Mouse (Mus musculus) neural tube, embryonic 15.5 days (tissue): ENCODE measurements around the gene Mmp11. TPM values are rescaled to one million over a fixed set of nuclear protein-coding genes. Genes with fewer than 3 reads are reported as not detected.

ENCODE experiments used
- ATAC-seq: fragments of 200-750 bp; cut with Nextera tagmentation; 2 replicates; pipeline ENCODE4 v1.8.0; 2017; ENCODE audit warnings: mild to moderate bottlenecking, moderate TSS enrichment, moderate library complexity; ENCODE audit not compliant: low FRiP score
- H3K27ac ChIP-seq: fragments of 300-500 bp; sonication (generic); replicated peaks from 2 replicates; pipeline ENCODE4 v1.5.1; 2015; ENCODE audit warnings: mild to moderate bottlenecking, inconsistent platforms
- H3K27me3 ChIP-seq: fragments of 300-500 bp; sonication (generic); replicated peaks from 2 replicates; pipeline ENCODE4 v1.6.1; 2015; ENCODE audit warnings: inconsistent platforms
- H3K36me3 ChIP-seq: fragments of 300-500 bp; sonication (generic); 2 replicates; pipeline ENCODE4 v1.6.1; 2015; ENCODE audit warnings: inconsistent platforms
- H3K4me1 ChIP-seq: fragments of 300-500 bp; sonication (generic); 2 replicates; pipeline ENCODE4 v1.6.1; 2015; ENCODE audit warnings: inconsistent platforms
- H3K4me2 ChIP-seq: fragments of 300-500 bp; sonication (generic); 2 replicates; pipeline ENCODE4 v1.6.1; 2015; ENCODE audit warnings: inconsistent platforms, mild to moderate bottlenecking, moderate library complexity
- H3K4me3 ChIP-seq: fragments of 300-500 bp; sonication (generic); replicated peaks from 2 replicates; pipeline ENCODE4 v1.5.1; 2015; ENCODE audit warnings: mild to moderate bottlenecking, inconsistent platforms
- H3K9ac ChIP-seq: fragments of 300-500 bp; sonication (generic); replicated peaks from 2 replicates; pipeline ENCODE4 v1.6.1; 2015; ENCODE audit warnings: mild to moderate bottlenecking, inconsistent platforms
- H3K9me3 ChIP-seq: fragments of 300-500 bp; sonication (generic); replicated peaks from 2 replicates; pipeline ENCODE4 v1.6.1; 2016; ENCODE audit warnings: inconsistent platforms
- WGBS: fragments of 180-500 bp; shearing (Covaris S2); methylation state at CpG from one replicate; pipeline ENCODE4 v1.1.7; 2015; ENCODE audit warnings: mixed read lengths; 5-methylcytosine and 5-hydroxymethylcytosine counted together
- polyA plus RNA-seq: library from polyadenylated mRNA; unstranded; fragments of >200 nt; fragmentation: Nextera tagmentation; extraction: Ambion mirVana; gene quantifications from 2 replicates; pipeline ENCODE4 v1.2.1, GENCODE M21; 2015

Mmp11 gene
- polyA plus RNA-seq, 1 experiment from 2014 or later = 18.6 TPM

- peaks cover 11% of the 10 kb centered on the region; the same call in 1 of the 2 replicates for H3K27me3 ChIP-seq
- no peak overlapping the region for H3K9ac ChIP-seq
- no peaks in the 10 kb centered on the region for H3K36me3 ChIP-seq
- ATAC-seq = no peak
- WGBS = 83% methylated on average over 5 of the region's 5 CpGs
- H3K27ac ChIP-seq = no peak overlapping the region
- no peak overlapping the region for H3K4me2 ChIP-seq
- H3K4me3 ChIP-seq = no peak overlapping the region
- H3K9me3 ChIP-seq = no peaks in the 10 kb centered on the region
- peaks cover 24% of the 10 kb centered on the region for H3K4me1 ChIP-seq
Observed at GRCm38 (mm10) chr10:75948079-75948478, 11.8 kb upstream of the Mmp11 start.

- Histone ChIP-seq H3K4me1 (peaks cover 18% of the 10 kb centered on the region), H3K4me3 (no peak overlapping the region), H3K36me3 (no peaks in the 10 kb centered on the region), H3K9me3 (no peaks in the 10 kb centered on the region), H3K9ac (no peak overlapping the region), H3K27me3 (0 out of 2 replicates have a peak, but pooled peaks cover 3% of the 10 kb centered on the region), H3K4me2 (no peak overlapping the region), H3K27ac (no peak overlapping the region)
- ATAC-seq = no peak
- 90% methylated on average over 7 of the region's 7 CpGs for WGBS
Observed at GRCm38 (mm10) chr10:75945896-75946295, 9.6 kb upstream of the Mmp11 start.

GRCm38 (mm10) chr10:75945213-75945612, 8.9 kb upstream of the Mmp11 start:
- H3K4me3 ChIP-seq = no peak overlapping the region
- no peaks in the 10 kb centered on the region for H3K36me3 ChIP-seq
- ATAC-seq = no peak
- no peak overlapping the region for H3K27ac ChIP-seq
- H3K9me3 ChIP-seq = no peaks in the 10 kb centered on the region
- WGBS = 91% methylated on average over 7 of the region's 7 CpGs
- no peak overlapping the region for H3K4me2 ChIP-seq
- H3K4me1 ChIP-seq = peaks cover 12% of the 10 kb centered on the region; the same call in 1 of the 2 replicates
- no peak overlapping the region for H3K9ac ChIP-seq
- H3K27me3 ChIP-seq = no peaks in the 10 kb centered on the region

GRCm38 (mm10) chr10:75944066-75944772, 7.9 kb upstream of the Mmp11 start:
- H3K27ac ChIP-seq = peak overlapping the region; percentile 65
- no peaks in the 10 kb centered on the region for H3K36me3 ChIP-seq
- no peaks in the 10 kb centered on the region for H3K9me3 ChIP-seq
- H3K4me2 ChIP-seq = 0 out of 2 replicates have a peak overlapping the region, but pooled peaks have one; percentile 2
- H3K9ac ChIP-seq = no peak overlapping the region
- ATAC-seq = no peak
- peaks cover 10% of the 10 kb centered on the region; the same call in 1 of the 2 replicates for H3K4me1 ChIP-seq
- WGBS = 11% methylated on average over 11 of the region's 11 CpGs
- no peaks in the 10 kb centered on the region for H3K27me3 ChIP-seq
- no peak overlapping the region for H3K4me3 ChIP-seq

- no peaks in the 10 kb centered on the region for H3K9me3 ChIP-seq
- H3K4me3 ChIP-seq = no peak within 1 kb of the TSS
- ATAC-seq = no peak
- WGBS = 84% methylated on average over 15 of the region's 15 CpGs
- H3K27ac ChIP-seq = peak within 1 kb of the TSS; percentile 65
- H3K9ac ChIP-seq = no peak within 1 kb of the TSS
- H3K4me2 ChIP-seq = 0 out of 2 replicates have a peak within 1 kb of the TSS, but pooled peaks have one; percentile 2
- no peaks in the 10 kb centered on the region for H3K36me3 ChIP-seq
- H3K4me1 ChIP-seq = peaks cover 12% of the 10 kb centered on the region; the same call in 1 of the 2 replicates
- H3K27me3 ChIP-seq = no peaks in the 10 kb centered on the region
Observed at GRCm38 (mm10) chr10:75942736-75943477, 6.6 kb upstream of the Mmp11 start, which contains the start of gene Vpreb3. Vpreb3 (plus strand) TSS chr10:75943057.

- 63% methylated on average over 9 of the region's 9 CpGs for WGBS
- no peak for ATAC-seq
- Histone ChIP-seq H3K9ac (no peak overlapping the region), H3K36me3 (no peaks in the 10 kb centered on the region), H3K27ac (no peak overlapping the region), H3K4me3 (no peak overlapping the region), H3K4me1 (peaks cover 24% of the 10 kb centered on the region), H3K27me3 (peaks cover 5% of the 10 kb centered on the region; the same call in 1 of the 2 replicates), H3K9me3 (no peaks in the 10 kb centered on the region), H3K4me2 (no peak overlapping the region)
Observed at GRCm38 (mm10) chr10:75941042-75941824, 4.9 kb upstream of the Mmp11 start.

GRCm38 (mm10) chr10:75940520-75940919, 4.2 kb upstream of the Mmp11 start, which contains the start of gene Gm867:
Gm867 (minus strand) TSS chr10:75940672.
- no peaks in the 10 kb centered on the region for H3K36me3 ChIP-seq
- H3K27ac ChIP-seq = no peak within 1 kb of the TSS
- no peak for ATAC-seq
- WGBS = 85% methylated on average over 5 of the region's 5 CpGs
- H3K27me3 ChIP-seq = peaks cover 5% of the 10 kb centered on the region; the same call in 1 of the 2 replicates
- H3K9me3 ChIP-seq = no peaks in the 10 kb centered on the region
- H3K9ac ChIP-seq = no peak within 1 kb of the TSS
- no peak within 1 kb of the TSS for H3K4me2 ChIP-seq
- H3K4me1 ChIP-seq = peaks cover 31% of the 10 kb centered on the region
- no peak within 1 kb of the TSS for H3K4me3 ChIP-seq

- H3K9me3 ChIP-seq = no peaks in the 10 kb centered on the region
- H3K4me1 ChIP-seq = peaks cover 37% of the 10 kb centered on the region
- WGBS = 53% methylated on average over 9 of the region's 9 CpGs
- H3K27ac ChIP-seq = no peak overlapping the region
- no peak overlapping the region for H3K4me2 ChIP-seq
- peaks cover 5% of the 10 kb centered on the region; the same call in 1 of the 2 replicates for H3K27me3 ChIP-seq
- no peak overlapping the region for H3K4me3 ChIP-seq
- no peak for ATAC-seq
- no peak overlapping the region for H3K9ac ChIP-seq
- no peaks in the 10 kb centered on the region for H3K36me3 ChIP-seq
Observed at GRCm38 (mm10) chr10:75939481-75940234, 3.4 kb upstream of the Mmp11 start.

- H3K4me2 ChIP-seq = peak overlapping the region; percentile 91
- H3K27ac ChIP-seq = no peak overlapping the region
- no peaks in the 10 kb centered on the region for H3K9me3 ChIP-seq
- no peak for ATAC-seq
- H3K4me1 ChIP-seq = peaks cover 29% of the 10 kb centered on the region
- H3K4me3 ChIP-seq = 0 out of 2 replicates have a peak overlapping the region, but pooled peaks have one; percentile 6
- WGBS = 52% methylated on average over 10 of the region's 10 CpGs
- peaks cover 5% of the 10 kb centered on the region; the same call in 1 of the 2 replicates for H3K27me3 ChIP-seq
- no peaks in the 10 kb centered on the region for H3K36me3 ChIP-seq
- no peak overlapping the region for H3K9ac ChIP-seq
Observed at GRCm38 (mm10) chr10:75937851-75938643, 1.8 kb upstream of the Mmp11 start.
